Mouse (Mus musculus) limb, embryonic 12.5 days (tissue): ENCODE measurements around the gene Cd5. TPM values are rescaled to one million over a fixed set of nuclear protein-coding genes. Genes with fewer than 3 reads are reported as not detected.

Experiments used
- ATAC-seq: fragments of 200-750 bp; cut with Nextera tagmentation; 2 replicates; pipeline ENCODE4 v1.8.0; 2017; ENCODE audit warnings: low read depth, moderate TSS enrichment; ENCODE audit not compliant: insufficient number of reproducible peaks, insufficient read depth, low FRiP score, low TSS enrichment
- H3K27ac ChIP-seq: fragments of 300-500 bp; sonication (generic); 2 replicates; pipeline ENCODE4 v1.5.1; 2016; ENCODE audit warnings: mild to moderate bottlenecking, moderate library complexity
- H3K27me3 ChIP-seq: fragments of 300-500 bp; sonication (generic); 2 replicates; pipeline ENCODE4 v1.6.1; 2016; ENCODE audit warnings: mild to moderate bottlenecking, moderate library complexity
- H3K36me3 ChIP-seq: fragments of 300-500 bp; sonication (generic); 2 replicates; pipeline ENCODE4 v1.6.1; 2016; ENCODE audit warnings: mild to moderate bottlenecking, moderate library complexity
- H3K4me1 ChIP-seq: fragments of 300-500 bp; sonication (generic); replicated peaks from 2 replicates; pipeline ENCODE4 v1.6.1; 2016
- H3K4me2 ChIP-seq: fragments of 300-500 bp; sonication (generic); 2 replicates; pipeline ENCODE4 v1.6.1; 2016; ENCODE audit warnings: mild to moderate bottlenecking, moderate library complexity
- H3K4me3 ChIP-seq: fragments of 300-500 bp; sonication (generic); replicated peaks from 2 replicates; pipeline ENCODE4 v1.5.1; 2016; ENCODE audit warnings: mild to moderate bottlenecking
- H3K9ac ChIP-seq: fragments of 300-500 bp; sonication (generic); replicated peaks from 2 replicates; pipeline ENCODE4 v1.6.1; 2016; ENCODE audit warnings: mild to moderate bottlenecking, moderate library complexity
- H3K9me3 ChIP-seq: fragments of 300-500 bp; sonication (generic); 2 replicates; pipeline ENCODE4 v1.6.1; 2016; ENCODE audit warnings: mild to moderate bottlenecking, moderate library complexity
- WGBS: fragments of 180-500 bp; shearing (Covaris S2); methylation state at CpG from one replicate; pipeline ENCODE4 v1.1.7; 2016; 5-methylcytosine and 5-hydroxymethylcytosine counted together
- polyA plus RNA-seq: library from polyadenylated mRNA; unstranded; fragments of >200 nt; fragmentation: Nextera tagmentation; extraction: Ambion mirVana; gene quantifications from 2 replicates; pipeline ENCODE4 v1.2.1, GENCODE M21; 2016

The Cd5 gene
- polyA plus RNA-seq, 1 experiment from 2014 or later = 0.18 TPM

DNA sequence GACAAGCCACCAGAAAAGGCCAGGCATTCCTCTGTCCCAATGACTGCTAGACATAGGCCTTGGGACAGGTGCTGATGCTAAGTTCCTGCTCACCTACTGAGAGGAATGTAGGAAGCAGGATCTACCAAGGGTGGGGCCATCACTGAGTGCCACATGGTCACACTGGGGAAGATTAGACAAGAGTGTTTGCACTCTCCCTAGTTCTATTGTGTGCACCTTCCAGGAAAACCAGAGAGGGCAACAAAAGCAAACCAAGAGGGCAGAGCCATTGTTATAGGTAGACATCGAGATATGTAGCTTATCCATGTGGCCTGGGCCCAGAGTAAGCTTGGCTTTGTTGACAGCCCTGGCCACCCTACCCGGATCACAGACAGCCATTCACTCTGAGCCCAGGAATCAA is 53.1 kb downstream of the Cd5 start:
- no peak overlapping the region for H3K4me3 ChIP-seq
- H3K36me3 ChIP-seq = no peaks in the 10 kb centered on the region
- H3K4me1 ChIP-seq = peaks cover 23% of the 10 kb centered on the region
- WGBS = 83% methylated on average over 2 of the region's 2 CpGs
- no peak overlapping the region for H3K4me2 ChIP-seq
- no peak overlapping the region for H3K9ac ChIP-seq
- H3K27me3 ChIP-seq = 0 out of 2 replicates have a peak, but pooled peaks cover 3% of the 10 kb centered on the region
- no peaks in the 10 kb centered on the region for H3K9me3 ChIP-seq
- no peak for ATAC-seq
- H3K27ac ChIP-seq = no peak overlapping the region

GRCm38 (mm10) chr19:10685081-10685480 is 53.7 kb downstream of the Cd5 start:
- Histone ChIP-seq H3K4me3 (no peak overlapping the region), H3K9me3 (no peaks in the 10 kb centered on the region), H3K27me3 (0 out of 2 replicates have a peak, but pooled peaks cover 4% of the 10 kb centered on the region), H3K4me1 (peaks cover 17% of the 10 kb centered on the region), H3K9ac (no peak overlapping the region), H3K27ac (no peak overlapping the region), H3K4me2 (no peak overlapping the region), H3K36me3 (no peaks in the 10 kb centered on the region)
- WGBS = 88% methylated on average over 9 of the region's 9 CpGs
- no peak for ATAC-seq

DNA sequence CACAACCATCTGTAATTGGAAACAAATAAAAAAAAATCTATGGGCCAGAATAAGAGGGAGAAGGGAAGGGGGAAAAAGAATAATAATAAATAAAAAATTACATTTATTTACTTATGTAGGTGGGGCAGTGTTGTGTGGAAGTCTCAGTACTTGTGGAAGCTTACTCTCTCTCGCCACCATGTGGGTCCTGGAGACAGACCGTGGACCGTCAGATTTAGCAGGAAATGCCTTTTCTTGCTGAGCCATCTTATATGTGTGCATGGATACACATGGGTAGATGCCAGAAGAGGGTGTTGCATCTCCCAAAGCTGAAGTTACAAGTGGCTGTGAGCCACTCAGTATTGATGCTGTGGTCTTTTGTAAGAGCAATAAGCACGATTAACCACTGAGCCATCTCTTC is 57.2 kb downstream of the Cd5 start:
- Histone ChIP-seq H3K4me3 (no peak overlapping the region), H3K27ac (no peak overlapping the region), H3K27me3 (0 out of 2 replicates have a peak, but pooled peaks cover 4% of the 10 kb centered on the region), H3K4me1 (peaks cover 4% of the 10 kb centered on the region; the same call in 1 of the 2 replicates), H3K9ac (no peak overlapping the region), H3K4me2 (no peak overlapping the region), H3K36me3 (no peaks in the 10 kb centered on the region), H3K9me3 (no peaks in the 10 kb centered on the region)
- 71% methylated on average over 4 of the region's 4 CpGs for WGBS
- ATAC-seq = no peak

DNA sequence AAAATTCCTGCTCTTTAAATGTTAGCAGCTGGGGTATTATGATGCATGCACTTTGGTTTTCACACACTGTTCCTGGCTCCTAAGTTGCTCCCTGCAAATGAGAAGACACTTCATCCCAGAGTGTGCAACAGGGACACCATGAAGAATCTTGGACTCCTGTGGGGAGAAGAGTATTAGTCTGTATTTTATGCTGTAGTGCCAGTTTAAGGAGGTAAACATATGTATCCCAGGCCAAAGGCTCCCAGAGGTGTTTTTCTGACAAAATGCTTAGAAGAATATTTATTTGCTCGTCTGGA is 60.1 kb downstream of the Cd5 start:
- no peak overlapping the region for H3K4me3 ChIP-seq
- H3K4me2 ChIP-seq = no peak overlapping the region
- ATAC-seq = no peak
- peaks cover 8% of the 10 kb centered on the region; the same call in 1 of the 2 replicates for H3K27me3 ChIP-seq
- WGBS = 72% methylated on average over 1 of the region's 1 CpGs
- no peaks in the 10 kb centered on the region for H3K9me3 ChIP-seq
- H3K27ac ChIP-seq = no peak overlapping the region
- no peak overlapping the region for H3K9ac ChIP-seq
- H3K4me1 ChIP-seq = peaks cover 4% of the 10 kb centered on the region; the same call in 1 of the 2 replicates
- H3K36me3 ChIP-seq = no peaks in the 10 kb centered on the region

DNA sequence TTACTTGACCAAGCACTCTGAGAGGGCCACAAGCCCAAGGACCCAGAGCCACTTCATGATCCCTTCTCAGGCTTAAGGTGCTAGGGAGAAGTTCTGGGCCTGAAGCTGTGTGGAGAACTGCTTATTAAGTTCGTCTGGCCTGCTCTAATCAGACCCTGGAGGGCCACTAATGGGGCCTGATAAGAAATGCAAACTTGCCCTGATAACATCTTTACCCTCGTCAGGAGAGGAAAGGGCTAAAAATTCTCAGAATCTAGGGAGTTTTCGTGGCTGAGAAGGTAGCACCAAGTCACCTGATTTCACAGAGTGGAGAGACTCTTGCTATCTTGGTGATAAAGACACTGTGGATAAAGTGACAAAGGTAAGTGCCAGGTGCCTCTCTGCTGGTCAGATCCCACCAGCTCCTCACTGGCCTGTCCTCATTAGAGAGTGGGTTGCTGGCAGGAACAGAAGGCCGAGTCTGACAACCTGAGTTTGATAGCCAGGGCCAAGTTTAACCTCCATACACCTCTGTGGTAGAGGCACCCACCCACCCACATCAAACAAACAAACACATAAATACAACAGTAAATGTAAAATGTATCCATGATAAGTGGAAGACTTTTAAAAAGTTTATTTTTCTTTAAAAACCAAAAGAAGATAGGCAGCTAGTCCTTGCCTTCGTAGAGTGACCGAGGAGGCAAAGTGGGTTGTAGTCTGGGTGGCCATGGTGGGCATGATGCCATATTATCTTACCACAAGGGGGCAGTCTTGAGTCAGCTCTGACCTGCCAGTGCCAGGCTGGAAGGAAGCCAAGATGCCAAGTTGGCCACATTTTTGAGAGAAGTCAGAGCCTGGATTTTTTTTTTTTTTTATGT is 60.7 kb downstream of the Cd5 start, which contains the start of gene Pga5:
Pga5 (minus strand) TSS at position 157 of the 857 bp plus-strand sequence.
- no peak for ATAC-seq

DNA sequence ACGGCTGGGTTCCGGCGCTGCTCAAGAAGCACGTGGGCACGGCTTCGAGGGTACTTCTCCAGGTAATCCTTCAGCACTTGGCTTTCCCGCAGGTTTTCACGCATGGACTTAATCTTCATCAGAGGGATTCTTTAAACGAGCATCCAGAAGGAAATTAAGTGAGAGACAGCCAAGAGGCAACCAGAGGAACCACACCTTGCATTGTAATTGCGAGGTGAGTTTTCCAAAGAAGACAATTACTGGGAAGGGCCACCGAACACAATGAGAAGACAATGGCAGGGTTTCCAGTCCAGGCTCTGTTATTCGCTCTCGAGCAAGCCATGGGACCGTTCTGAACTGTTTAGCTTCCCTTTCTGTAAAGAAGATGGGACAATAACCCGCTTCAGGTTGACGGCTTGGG is 62.1 kb downstream of the Cd5 start:
- no peaks in the 10 kb centered on the region for H3K9me3 ChIP-seq
- no peak for ATAC-seq
- 87% methylated on average over 16 of the region's 16 CpGs for WGBS

More for the DNA sequence above, 60.7 kb downstream of the Cd5 start, which contains the start of gene Pga5:
- 45% methylated on average over 6 of the region's 6 CpGs for WGBS
- H3K9me3 ChIP-seq = no peaks in the 10 kb centered on the region
- H3K27me3 ChIP-seq = peaks cover 8% of the 10 kb centered on the region; the same call in 1 of the 2 replicates
- no peaks in the 10 kb centered on the region for H3K36me3 ChIP-seq
- no peak within 1 kb of the TSS for H3K4me2 ChIP-seq
- H3K27ac ChIP-seq = no peak within 1 kb of the TSS
- peaks cover 4% of the 10 kb centered on the region; the same call in 1 of the 2 replicates for H3K4me1 ChIP-seq
- H3K9ac ChIP-seq = no peak within 1 kb of the TSS
- H3K4me3 ChIP-seq = no peak within 1 kb of the TSS

GRCm38 (mm10) chr19:10673275-10673674 is 65.5 kb downstream of the Cd5 start:
- no peak for ATAC-seq
- no peak overlapping the region for H3K4me2 ChIP-seq

More for the DNA sequence above, 62.1 kb downstream of the Cd5 start:
- no peak overlapping the region for H3K4me2 ChIP-seq
- no peak overlapping the region for H3K4me3 ChIP-seq
- no peaks in the 10 kb centered on the region for H3K36me3 ChIP-seq
- no peak overlapping the region for H3K9ac ChIP-seq
- H3K27me3 ChIP-seq = peaks cover 8% of the 10 kb centered on the region; the same call in 1 of the 2 replicates
- peaks cover 4% of the 10 kb centered on the region; the same call in 1 of the 2 replicates for H3K4me1 ChIP-seq
- no peak overlapping the region for H3K27ac ChIP-seq

GRCm38 (mm10) chr19:10671854-10672417 is 66.9 kb downstream of the Cd5 start:
- no peaks in the 10 kb centered on the region for H3K9me3 ChIP-seq
- 47% methylated on average over 9 of the region's 9 CpGs for WGBS
- H3K9ac ChIP-seq = no peak overlapping the region
- ATAC-seq = no peak
- H3K27me3 ChIP-seq = peaks cover 4% of the 10 kb centered on the region; the same call in 1 of the 2 replicates
- H3K4me1 ChIP-seq = no peaks in the 10 kb centered on the region
- no peak overlapping the region for H3K4me3 ChIP-seq
- H3K4me2 ChIP-seq = no peak overlapping the region
- no peak overlapping the region for H3K27ac ChIP-seq
- no peaks in the 10 kb centered on the region for H3K36me3 ChIP-seq

More at GRCm38 (mm10) chr19:10673275-10673674, 65.5 kb downstream of the Cd5 start:
- Histone ChIP-seq H3K27me3 (peaks cover 4% of the 10 kb centered on the region; the same call in 1 of the 2 replicates), H3K9ac (no peak overlapping the region), H3K4me1 (no peaks in the 10 kb centered on the region), H3K4me3 (no peak overlapping the region), H3K9me3 (no peaks in the 10 kb centered on the region), H3K27ac (no peak overlapping the region), H3K36me3 (no peaks in the 10 kb centered on the region)
- WGBS = 56% methylated on average over 1 of the region's 1 CpGs

DNA sequence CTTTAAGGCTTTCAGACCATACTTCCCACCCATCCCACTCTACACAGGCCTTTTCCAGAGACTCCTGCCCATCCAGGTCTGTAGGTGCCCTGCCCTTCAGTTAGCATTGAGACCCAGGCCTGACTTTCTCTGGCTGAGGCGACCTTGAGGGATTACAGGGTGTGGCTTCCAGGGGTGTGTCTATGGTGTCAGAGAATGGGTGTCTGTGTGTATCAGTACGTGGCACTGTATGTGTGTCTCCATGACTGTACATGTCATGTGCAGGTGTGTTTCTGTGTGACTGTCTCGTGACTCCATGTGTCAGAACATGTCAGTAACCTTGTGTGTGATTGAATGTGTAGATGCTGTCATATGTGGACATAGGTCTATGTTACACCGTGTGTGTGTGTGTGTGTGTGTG is 67.5 kb downstream of the Cd5 start:
- H3K9ac ChIP-seq = no peak overlapping the region
- no peak overlapping the region for H3K27ac ChIP-seq
- H3K4me3 ChIP-seq = no peak overlapping the region
- H3K9me3 ChIP-seq = no peaks in the 10 kb centered on the region
- H3K4me2 ChIP-seq = no peak overlapping the region
- H3K36me3 ChIP-seq = no peaks in the 10 kb centered on the region
- 89% methylated on average over 4 of the region's 4 CpGs for WGBS
- H3K27me3 ChIP-seq = peaks cover 4% of the 10 kb centered on the region; the same call in 1 of the 2 replicates
- ATAC-seq = no peak
- H3K4me1 ChIP-seq = no peaks in the 10 kb centered on the region
